Mouse (Mus musculus): ENCODE data around the gene Gpr87. TPM values are rescaled to one million over a fixed set of nuclear protein-coding genes. Genes with fewer than 3 reads are reported as not detected.

The Gpr87 gene
- polyA plus RNA-seq (2017; shearing (Covaris generic)) = not detected

GRCm38 (mm10) chr3:59194938-59195337 lies at the start of gene Gpr87:
Gpr87 (minus strand) TSS chr3:59195104.
- ATAC-seq = no peak

GRCm38 (mm10) chr3:59243384-59243783 lies 48.5 kb upstream of the Gpr87 start:
- ATAC-seq = no peak

GRCm38 (mm10) chr3:59234878-59235277 lies 40.0 kb upstream of the Gpr87 start:
- peak; percentile 75 for ATAC-seq

GRCm38 (mm10) chr3:59230912-59231311 lies 36.0 kb upstream of the Gpr87 start:
- ATAC-seq = no peak

- ATAC-seq = peak; percentile 45
Observed at GRCm38 (mm10) chr3:59228730-59229551, 34.0 kb upstream of the Gpr87 start.

GRCm38 (mm10) chr3:59227696-59228095 lies 32.8 kb upstream of the Gpr87 start:
- no peak for ATAC-seq

- no peak for ATAC-seq
Observed at GRCm38 (mm10) chr3:59225411-59225810, 30.5 kb upstream of the Gpr87 start.

GRCm38 (mm10) chr3:59222303-59222702 lies 27.4 kb upstream of the Gpr87 start:
- ATAC-seq = no peak

GRCm38 (mm10) chr3:59219326-59219725 lies 24.4 kb upstream of the Gpr87 start:
- ATAC-seq = no peak

- no peak for ATAC-seq
Observed at GRCm38 (mm10) chr3:59217211-59217610, 22.3 kb upstream of the Gpr87 start.

GRCm38 (mm10) chr3:59212404-59212803 lies 17.5 kb upstream of the Gpr87 start:
- ATAC-seq = no peak

GRCm38 (mm10) chr3:59211784-59212183 lies 16.9 kb upstream of the Gpr87 start:
- ATAC-seq = no peak

GRCm38 (mm10) chr3:59210727-59211126 lies 15.8 kb upstream of the Gpr87 start, which contains the start of gene P2ry13:
P2ry13 (minus strand) TSS chr3:59210882.
- ATAC-seq = no peak

- no peak for ATAC-seq
Observed at GRCm38 (mm10) chr3:59210089-59210488, 15.2 kb upstream of the Gpr87 start.

GRCm38 (mm10) chr3:59208650-59209548 lies 14.0 kb upstream of the Gpr87 start:
- peak; percentile 50 for ATAC-seq

- ATAC-seq = peak; percentile 48
Observed at GRCm38 (mm10) chr3:59205941-59206340, 11.0 kb upstream of the Gpr87 start.

GRCm38 (mm10) chr3:59204719-59205503 lies 10.0 kb upstream of the Gpr87 start:
- no peak for ATAC-seq

GRCm38 (mm10) chr3:59203802-59204520 lies 9.1 kb upstream of the Gpr87 start:
- peak; percentile 70 for ATAC-seq

GRCm38 (mm10) chr3:59197329-59197948 lies 2.5 kb upstream of the Gpr87 start:
- ATAC-seq = no peak

GRCm38 (mm10) chr3:59194099-59194498 lies 805 bp downstream of the Gpr87 start:
- no peak for ATAC-seq

- no peak for ATAC-seq
Observed at GRCm38 (mm10) chr3:59191674-59192073, 3.2 kb downstream of the Gpr87 start.
